Mouse (Mus musculus) B cell, adult 2 months (primary cell): ENCODE results near the gene Bnc2.

ENCODE experiments used
- DNase-seq, 2 experiments: peaks; one replicate each; pipeline ENCODE4 v3.0.0; 2022

Gene Bnc2

DNA sequence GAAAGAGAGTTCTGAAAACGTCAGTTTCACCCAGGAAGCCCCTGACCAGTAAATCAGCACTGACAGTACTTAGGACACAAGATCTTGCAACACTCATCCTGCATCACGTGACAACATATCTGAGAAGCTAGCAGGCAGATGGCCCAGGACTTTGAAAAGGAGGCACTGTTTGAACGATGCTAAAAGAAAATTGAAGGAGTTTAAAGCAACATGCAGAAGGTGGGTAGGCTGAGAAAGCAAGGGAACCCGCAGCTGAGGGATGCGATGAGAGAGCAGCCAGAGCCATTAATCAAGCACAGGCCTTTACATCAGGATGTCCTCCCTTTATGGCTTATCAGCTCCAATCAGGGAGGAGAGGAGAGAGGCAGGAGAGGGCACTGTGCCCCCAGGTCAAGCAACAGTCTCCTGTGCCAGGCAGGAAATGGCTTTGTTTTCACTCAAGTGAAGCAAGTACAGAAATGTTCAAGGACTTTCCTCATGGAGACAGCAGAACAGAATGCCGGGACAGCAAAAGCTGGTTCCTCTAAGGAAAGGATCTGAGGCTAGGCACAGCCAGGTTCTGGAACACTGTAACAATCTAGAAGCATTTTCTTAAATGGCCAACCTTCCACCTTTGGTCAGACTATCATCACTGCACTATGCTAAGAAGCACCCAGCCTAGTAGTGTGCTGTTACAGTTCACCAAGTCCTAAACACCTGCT is 267.6 kb downstream of the Bnc2 start:
- no peak for DNase-seq

DNA sequence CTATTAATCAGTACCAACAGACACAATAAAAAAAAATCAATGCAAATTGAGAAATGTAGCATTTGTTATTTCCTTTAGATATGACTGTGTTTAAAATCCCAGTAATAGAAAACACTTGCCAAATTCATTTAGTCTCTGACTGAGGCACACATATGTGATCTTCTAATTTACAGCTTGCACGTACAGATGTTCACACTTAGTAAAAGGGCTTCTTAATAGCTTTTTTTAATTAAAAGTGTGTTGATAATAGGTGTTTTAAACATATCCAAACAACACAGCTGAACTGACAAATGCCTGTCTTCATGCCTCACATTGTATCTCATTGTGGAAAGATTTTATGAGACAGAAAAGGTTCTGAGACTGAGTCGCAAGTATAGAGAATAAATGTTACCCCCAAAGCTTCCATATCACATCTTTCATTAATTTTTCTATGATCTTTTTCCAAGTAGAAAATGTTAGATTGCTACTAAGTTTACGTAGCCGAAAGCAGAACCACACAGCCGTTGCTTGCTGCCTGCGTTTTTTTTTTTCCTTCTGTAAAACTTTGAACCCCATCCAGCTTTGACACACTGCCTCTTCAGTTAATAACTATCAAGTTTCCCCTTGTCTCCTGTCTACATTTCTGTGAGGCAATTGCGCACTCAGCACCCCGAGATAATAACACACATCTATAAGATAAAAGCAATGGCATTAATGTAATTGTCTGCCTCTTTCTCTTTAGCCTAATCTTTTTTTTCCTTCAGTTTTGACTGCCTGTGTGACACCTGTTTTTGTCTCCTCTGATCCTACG is 271.5 kb downstream of the Bnc2 start:
- DNase-seq: no peak

DNA sequence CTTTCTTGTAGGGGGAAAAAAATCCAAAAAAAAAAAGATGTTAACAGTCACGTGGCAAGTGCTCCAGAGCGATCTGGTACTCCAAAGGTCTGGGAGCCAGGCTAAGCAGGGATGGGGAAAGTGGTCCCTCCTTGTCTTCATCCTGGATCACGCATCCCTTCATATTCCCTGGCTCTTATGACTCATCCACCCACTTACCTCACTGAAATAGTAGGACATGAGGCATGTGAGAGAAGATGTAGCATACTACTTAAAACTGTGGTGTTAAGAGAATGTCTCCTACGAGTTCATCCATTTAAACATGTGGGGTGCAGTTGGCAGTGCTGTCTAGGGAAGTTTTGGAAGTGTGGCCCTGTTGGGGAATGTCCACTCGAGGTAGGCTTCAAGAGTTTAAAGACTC is 286.1 kb downstream of the Bnc2 start:
- DNase-seq: no peak

DNA sequence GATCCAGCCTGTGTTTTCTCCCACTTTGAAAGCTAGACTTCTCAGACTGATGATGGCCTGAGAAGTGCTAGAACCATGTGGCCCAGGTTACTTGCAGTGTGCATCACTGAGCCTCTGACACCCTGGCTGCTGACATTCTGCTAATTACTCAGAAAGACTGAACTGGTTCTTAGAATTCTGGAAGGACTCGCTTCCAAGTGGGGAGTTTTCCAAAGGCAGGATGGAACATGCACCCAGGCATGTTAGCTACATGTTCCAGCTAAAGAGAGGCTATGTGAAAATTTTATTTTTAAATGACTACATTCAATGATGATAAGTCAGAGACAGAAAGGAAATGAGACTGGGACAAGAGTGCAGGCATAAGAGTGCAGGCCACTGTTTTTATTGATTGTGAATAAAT is 289.9 kb downstream of the Bnc2 start:
- DNase-seq: no peak

DNA sequence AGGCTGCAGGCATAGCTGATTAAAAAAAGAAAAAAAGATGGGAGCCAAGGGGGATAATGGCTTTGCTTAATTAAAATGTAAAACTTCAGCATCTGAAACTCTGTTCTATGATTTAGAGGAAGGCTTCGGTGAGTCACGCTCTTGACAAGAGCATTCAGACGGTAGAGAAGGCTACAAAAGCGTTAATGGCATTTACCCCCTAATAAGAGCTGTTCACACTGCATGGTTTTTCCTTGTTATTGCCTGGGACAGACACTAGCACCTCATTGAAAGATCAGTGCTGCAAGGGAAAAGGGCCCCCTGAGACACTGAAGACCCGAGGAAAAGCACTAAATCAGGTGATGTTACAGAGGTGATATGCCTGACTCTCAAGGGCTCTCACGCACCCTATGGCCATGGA is 295.8 kb downstream of the Bnc2 start:
- DNase-seq: no peak

DNA sequence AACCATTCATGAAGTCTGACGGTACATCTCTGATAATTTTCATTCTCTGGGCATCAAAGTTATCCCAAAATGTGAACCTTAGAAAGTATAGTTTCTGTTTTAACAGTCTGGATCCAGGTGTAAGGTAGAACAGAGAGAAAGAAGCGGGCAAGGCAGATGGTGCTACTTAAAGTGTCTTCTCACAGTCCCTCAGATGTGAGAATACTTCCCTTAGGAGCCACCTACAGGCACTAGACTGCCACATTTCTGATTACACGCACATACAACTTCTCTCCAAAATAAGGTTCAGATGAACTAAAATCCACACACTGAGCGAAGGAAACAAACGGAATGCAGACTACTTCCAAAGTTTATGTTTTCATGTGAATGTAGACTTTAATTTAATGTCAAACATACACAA is 297.6 kb downstream of the Bnc2 start:
- no peak for DNase-seq

DNA sequence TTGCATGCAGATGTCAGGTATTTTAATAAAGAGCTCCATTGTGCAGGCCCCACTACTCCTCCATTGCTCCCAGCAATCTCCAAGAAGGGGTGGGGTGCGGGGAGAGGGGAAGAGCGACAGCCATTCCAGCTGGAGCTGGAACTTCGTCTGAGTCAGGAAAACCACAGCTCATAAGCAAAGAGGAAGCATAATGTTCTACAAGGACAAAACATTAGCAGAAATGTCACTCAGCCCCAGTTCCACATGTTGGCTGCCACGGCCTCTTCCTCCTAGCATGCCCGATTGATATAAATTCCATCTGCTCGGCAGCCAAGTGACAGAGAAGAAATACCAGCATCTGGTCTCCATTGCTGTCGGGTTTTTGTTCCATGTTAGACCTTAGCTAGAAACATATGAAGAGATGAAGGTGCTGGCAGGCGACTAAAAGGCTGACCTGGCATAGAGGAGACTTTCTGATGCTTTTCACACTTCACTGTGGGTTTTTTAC is 312.7 kb downstream of the Bnc2 start:
- DNase-seq: no peak

DNA sequence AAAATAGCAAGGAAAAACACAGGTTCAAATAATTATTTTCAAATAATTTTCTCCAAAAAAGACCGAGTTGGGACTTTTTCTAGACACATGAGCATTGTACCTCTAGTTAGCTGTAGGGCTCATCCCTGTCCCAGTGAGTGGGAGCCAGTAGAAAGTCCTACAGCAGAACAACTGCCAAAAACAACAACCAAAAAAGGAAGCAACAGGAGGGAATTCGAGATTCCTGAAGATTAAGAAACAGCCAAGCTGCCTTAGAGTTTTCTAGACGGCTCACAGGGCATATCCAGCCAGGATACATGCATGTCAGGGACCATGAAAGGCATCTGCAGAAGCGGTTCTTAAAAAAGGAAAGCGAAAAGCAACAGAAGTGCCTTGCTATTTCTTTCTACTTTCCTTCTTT is 313.9 kb downstream of the Bnc2 start:
- no peak for DNase-seq

DNA sequence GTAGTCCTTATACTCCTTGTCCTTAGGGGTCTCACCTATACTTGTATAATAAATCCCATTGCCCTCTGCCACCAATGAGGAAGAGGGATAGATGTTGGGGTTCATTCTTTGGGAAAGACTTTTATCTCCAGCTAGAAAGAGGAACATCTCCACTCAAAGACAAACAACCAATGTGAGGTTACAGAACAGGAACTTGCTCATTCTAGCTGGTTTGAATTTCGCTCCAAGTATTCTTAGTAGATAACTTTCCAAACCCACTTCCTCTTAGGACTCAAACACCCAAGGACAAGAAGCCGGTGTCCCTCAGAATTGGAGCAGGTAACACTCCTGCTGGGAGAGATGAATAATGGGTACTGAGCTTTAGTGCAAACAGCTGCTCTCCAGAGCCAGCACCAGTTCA is 315.1 kb downstream of the Bnc2 start:
- no peak for DNase-seq

DNA sequence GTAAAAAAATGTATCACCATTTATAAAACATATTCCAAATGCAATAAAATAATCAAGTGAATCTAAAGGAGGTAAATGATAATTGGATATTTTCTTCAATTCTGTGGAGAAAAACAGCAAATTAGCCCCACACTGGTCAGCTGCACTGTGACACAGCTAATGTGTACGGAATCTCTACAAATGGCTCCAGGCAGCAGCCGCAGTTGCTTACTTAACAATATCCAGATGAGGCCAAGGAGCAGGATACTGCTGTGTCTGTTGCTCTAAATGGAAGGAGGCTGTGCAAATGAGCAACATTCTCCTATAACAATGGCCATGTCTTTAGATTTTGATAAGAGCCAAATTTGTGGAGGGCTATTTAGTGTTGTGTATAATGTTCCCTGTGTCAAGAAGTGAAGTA is 316.9 kb downstream of the Bnc2 start:
- no peak for DNase-seq

DNA sequence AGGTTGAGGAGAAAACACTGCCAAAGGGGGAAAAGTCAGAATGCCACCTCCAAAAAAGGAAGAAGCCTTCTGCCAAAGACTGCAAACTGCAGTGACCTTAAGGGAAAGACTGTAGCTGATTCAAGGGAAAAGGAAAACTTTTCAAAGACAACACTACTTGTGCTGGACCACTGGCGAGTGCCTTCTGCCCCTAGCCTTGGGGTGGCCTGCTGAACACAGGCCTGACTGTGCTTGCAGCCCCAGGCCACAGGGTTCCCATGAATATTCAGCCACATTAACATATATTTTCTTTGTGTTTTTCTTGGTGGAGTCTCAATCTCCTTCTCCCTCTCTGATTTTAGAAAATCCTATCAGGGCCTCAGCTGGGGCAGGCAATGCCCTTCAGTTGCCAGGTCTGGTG is 317.7 kb downstream of the Bnc2 start:
- no peak for DNase-seq

DNA sequence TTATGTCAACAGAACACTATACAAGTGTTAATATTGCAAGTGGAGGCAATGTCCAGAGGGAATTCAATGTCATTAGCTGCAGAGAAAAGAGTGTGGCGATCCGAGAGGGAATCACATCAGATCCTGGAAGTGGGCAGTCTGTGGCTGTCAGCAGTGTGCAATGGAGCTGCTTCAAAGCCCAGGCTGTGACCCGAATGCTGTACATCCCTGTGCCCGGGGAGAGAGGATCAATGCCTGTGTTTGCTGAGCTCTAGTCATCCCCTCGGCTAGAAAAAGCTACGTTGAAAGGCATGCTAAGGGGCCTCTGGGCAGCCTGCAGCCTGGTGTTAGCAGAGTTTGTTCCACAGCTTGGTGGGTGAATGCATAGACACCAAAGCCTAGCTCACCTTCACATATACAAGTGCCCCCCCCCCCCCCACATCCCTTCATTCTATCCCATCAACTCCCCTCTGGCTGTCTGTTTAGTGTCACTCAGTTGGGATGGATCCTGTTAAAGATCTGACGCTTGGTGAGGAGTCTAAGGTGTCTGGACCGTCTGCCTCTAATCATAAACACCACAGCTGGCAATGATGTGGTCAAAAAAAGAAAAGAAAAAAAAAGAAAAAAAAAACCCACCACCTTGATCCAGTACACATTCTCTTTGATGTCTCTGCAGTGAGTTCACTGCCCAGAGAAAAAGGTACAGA is 318.5 kb downstream of the Bnc2 start:
- no peak for DNase-seq

DNA sequence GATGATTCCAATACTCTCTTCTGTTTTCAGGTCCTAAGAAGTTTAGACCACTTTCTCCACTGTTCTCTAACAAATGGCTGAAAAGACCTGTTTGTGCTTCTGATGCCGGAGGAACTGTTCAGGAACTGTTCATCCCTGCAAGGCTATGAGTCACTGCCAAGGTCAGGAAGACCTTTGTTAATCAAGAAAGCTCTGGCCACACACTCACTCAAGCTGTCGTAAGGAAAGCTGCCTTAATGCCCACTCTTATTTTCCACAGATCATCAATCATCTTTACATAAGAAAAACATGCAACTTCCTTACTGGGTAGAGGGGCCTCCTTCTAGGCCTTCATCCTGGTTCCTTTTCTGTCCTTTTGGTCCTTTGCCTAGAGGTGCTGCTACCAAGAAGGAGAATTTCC is 322.4 kb downstream of the Bnc2 start:
- no peak for DNase-seq

DNA sequence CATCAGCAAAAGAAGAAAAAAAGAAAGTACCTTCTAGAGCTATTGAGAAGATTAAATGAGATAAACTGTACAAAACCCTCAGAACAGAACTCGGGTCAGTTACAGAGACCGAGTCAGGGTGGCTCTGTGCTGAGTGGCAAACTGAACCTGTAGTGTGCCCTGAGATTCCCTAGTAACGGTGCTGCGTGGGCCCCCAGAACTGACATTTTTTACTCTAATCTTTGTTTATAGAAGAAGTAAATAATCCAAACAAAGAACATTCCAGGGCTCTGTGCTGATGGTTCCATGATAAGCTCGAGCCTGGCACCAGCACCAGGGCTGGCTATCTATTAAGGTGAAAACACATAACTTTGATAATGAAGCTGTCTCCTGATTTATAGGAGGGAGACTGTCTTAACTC is 325.5 kb downstream of the Bnc2 start:
- no peak for DNase-seq

DNA sequence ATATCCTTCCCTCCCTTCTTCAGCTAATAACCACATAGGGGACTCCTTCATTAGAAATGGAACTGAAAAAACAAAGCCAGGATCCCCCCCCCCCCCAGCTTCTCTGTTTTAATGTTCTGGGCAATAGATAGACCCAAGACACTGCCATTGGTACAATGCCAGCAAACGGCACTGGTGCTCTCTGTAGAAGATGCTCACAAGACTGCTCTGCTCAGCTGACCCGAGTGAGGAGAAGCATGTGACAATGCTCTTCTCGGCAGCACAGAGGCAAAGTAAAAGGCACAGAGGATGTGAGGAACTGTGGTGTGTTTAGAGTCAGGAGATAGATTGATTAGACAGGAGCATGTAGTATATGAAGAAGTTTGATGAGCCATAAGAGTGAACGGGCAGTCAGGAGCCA is 335.9 kb downstream of the Bnc2 start:
- DNase-seq: no peak

DNA sequence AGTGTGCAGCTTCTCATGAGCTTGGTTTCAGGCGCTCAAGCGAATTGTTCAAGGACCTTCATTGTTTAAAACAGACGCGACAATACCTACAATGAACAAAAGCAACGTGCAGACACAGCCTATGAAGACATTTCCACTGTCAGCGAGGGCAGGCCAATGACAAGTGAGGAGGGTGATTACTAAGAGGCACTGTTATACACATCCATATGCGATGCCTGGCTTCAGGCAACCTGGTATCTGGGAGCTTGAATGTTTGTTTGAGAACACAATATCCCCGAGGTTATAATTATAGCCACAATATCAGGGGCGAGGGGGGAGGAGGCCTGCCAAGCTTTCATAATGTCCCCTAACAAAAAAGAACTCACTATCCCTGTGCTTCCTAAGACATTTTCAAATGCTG is 343.1 kb downstream of the Bnc2 start:
- no peak for DNase-seq

DNA sequence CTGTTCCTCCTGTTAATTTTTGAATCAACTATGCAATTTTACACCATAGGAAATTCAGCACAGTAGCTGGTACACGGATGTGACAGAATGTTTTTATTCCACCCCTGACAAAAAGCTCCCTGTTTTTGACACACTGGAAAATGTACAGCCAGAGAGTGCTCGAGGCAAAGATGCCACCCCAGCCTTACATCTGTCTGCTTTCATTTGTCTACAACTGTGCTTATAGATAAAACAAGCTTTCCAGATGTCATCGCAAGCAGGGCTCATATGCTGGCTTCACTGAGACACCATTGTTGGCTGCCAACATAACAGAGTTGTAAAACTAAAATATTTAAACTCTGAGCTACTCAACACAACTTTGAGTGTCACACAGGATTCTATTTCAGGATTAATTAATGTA is 343.6 kb downstream of the Bnc2 start:
- DNase-seq: no peak

DNA sequence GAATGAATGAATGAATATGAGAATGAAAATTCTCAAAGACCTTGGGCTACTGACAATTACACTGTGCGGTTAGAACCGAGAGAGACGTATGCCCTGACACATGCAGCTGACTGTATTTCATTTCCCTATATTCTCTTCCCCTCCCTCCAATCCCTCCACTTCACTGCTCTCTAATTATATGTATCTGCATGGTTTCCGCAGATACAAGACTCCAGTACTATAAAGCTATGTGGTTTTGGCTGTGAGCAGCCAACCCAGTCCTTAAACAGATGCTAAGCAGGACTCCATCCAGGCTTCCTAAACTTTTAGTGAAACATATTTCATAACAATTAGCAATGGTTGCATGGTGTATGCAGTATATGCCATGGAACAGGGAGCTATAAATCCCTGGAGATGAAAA is 344.6 kb downstream of the Bnc2 start:
- DNase-seq: no peak

DNA sequence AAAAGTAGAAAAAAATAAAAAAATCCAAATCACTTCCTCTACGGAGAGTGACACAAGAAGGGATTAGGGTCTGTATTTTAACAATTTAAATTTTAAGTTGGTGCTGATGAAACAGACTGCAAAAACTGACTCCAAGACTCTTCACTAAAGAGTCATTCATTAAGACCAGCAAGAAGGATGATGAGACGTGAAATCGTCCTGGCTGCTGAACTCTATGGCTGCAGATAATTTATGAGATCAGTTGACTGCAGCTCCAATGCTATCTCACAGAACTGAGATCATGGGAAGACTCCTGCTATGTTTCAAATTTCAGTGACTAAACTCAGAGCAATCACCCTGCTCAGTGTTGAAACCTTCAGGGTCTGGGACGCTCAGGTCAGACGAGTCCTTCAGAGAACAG is 345.4 kb downstream of the Bnc2 start:
- DNase-seq: no peak

DNA sequence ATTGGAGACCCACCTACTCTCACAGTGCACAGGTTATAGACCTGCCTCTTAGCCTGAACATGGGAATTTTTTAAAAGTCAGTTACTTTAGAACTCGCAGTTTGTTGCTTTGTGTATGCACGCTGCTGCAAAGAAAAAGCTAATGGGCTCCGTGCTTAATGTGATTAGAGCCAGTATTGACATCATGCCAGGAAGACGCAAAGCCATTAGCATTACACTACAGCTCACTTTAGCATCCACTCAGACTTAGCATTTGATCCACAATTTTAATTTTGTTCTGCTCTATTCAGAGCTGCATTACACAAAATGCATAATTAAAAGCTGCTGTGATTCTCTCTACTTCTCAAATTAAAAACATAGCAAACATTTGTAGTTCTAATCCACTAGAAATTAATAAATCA is 350.7 kb downstream of the Bnc2 start:
- DNase-seq: no peak

DNA sequence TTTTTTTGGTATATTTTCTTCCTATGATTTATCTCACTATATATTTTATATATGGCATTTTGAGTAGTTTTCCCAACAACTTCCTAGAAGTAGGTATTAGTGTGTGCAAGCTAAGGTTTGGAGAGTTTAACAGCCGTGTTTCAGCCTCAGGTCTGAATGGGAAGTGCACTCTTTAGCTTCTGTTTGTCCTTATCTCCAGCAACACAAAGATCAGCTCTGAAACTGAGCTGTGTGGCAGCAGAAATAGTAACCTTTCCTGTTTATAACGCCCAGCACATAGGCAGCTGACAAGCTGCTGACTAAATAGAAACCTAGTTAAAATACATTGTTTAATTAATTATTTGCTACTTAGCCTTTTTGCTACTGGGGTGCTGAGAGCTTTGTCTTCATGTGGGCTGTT is 353.5 kb downstream of the Bnc2 start:
- no peak for DNase-seq

DNA sequence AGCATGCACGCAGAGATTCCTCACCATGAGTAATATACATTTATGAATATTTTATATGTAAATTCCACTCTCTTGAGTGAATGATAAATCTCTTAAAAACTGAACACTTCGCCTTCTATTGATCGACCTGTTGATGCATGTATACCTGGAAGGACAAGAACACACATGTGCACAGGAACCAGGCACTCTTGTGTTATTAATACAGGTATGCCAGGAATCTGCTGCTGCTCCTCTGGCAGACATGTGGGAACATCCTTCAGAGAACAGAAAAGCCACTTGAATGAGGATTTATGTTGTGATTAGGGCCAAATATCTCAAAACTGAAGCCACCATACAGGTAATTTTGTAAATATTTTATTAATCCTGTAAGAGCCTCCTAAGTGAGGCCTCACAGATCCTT is 357.7 kb downstream of the Bnc2 start:
- no peak for DNase-seq

DNA sequence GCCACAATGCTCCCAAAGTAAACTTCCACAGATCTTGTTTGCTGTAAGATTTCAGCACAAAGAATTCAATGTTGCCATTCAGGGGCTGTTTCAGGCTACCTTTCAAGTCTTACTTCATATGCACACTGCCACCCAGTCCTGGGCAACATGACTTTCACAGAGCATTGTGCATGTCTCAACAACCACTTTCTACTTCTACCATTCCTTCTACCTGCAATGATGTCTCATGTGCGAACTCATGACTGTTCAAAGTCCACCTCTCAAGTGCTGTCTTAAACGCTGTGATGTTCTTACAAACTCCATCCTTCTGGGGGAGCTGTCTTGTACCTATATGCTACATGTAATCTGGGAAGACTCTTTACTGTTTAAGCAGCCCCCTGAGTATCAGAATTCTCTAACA is 363.7 kb downstream of the Bnc2 start:
- no peak for DNase-seq

DNA sequence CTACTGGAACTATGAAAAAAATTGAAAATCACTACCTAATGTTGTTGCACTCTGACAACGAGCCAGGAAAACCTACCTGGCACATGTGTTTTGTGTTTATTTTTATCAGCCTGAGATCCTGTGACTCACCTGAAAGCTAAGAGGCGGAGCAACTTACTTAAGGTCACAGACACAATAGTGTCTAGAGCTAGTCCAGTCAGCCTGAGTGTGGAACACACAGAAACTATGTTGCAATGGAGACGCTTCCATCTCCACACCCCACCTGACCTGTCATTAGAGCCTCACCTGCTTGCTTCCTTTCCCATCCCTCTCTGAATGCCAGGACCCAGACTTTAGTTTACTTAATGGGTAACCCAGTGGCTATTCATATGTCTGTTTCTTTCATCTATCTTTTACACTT is 364.2 kb downstream of the Bnc2 start:
- DNase-seq: no peak
